Mouse (Mus musculus) bone marrow macrophage, adult 2 months (primary cell): ENCODE data around the gene Fbxl17.

Experiments used
- CTCF ChIP-seq: IDR thresholded peaks from 2 replicates; pipeline ENCODE4 v1.5.1; 2012; ENCODE audit warnings: low read depth, mild to moderate bottlenecking, low read length, moderate library complexity
- POLR2A ChIP-seq: IDR thresholded peaks from 2 replicates; pipeline ENCODE4 v1.6.1; 2012; ENCODE audit warnings: mild to moderate bottlenecking, low read depth, low read length, borderline replicate concordance

DNA sequence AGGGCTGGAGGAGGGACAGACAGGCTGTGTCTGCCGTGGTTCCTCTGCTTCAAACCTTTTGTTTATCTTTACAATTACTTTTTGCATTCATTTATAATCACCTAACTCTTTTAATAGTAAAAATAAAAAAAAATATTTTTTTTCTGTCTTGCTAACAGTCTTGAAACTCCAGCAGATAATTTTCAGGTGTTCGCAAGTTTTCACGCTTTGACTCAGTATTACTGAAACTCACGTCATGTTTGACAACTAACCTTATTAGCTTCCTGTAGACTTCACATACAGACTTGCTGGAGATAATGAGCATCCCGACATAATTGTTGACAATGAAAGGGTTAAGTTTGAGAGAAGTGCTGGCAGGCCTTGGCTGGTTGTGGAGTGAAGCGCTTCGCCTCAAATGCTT lies 340.6 kb downstream of the Fbxl17 start:
- TF ChIP-seq CTCF = no peak
- no peak for TF ChIP-seq POLR2A
